Mouse (Mus musculus): ENCODE measurements around the gene Stard3nl. TPM values are rescaled to one million over a fixed set of nuclear protein-coding genes. Genes with fewer than 3 reads are reported as not detected.

The Stard3nl gene
- polyA plus RNA-seq (2015; fragmentation: Nextera tagmentation; extraction: Ambion mirVana): 88.7 and 91.1 TPM in 2 replicates

DNA sequence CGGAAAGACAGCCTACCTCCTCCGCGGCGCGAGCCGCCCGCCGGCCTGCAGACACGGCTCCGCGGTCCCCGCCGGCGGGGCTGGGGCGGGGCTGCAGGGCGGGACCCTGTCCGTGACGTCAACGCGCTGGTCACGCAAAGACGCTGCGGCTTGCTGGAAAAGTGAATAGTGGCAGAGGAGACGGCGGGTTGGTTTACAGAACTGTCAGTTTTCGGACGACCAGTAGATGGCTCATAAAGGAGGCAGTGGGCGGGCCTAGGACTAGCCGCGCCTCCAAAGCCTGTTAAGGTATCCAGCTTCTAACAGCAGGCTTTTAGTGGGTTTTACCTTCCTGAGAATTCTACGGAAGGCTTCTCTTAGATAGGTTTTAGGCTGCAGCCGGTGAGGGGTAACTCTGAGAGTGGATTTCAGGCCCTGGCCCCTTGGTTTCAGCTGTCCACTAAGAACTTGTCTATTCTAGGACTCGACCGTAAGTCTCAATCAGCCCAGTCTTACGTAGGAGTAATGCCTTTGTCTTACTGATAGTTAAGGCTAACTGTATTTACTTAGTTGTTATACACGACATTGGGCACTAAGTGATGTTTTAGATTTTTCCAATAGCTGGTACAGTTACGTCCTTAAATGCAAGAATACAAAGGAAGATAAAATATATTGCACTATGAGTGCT lies at the start of gene Stard3nl:
Gene Stard3nl, minus strand, starts transcription at position 108 of the 667 bp plus-strand sequence.

Other genes with a start within 250 kb of the Stard3nl start
- gene Epdr1, start 224.1 kb upstream of the Stard3nl start, polyA plus RNA-seq (2015; fragmentation: Nextera tagmentation; extraction: Ambion mirVana): 15.0 and 17.3 TPM in 2 replicates
- gene Sfrp4, start 227.3 kb upstream of the Stard3nl start, polyA plus RNA-seq (2015; fragmentation: Nextera tagmentation; extraction: Ambion mirVana): 12.1 and 15.5 TPM in 2 replicates